ENCODE assay signal across 20 mouse cellular contexts in the genomic region with DNA sequence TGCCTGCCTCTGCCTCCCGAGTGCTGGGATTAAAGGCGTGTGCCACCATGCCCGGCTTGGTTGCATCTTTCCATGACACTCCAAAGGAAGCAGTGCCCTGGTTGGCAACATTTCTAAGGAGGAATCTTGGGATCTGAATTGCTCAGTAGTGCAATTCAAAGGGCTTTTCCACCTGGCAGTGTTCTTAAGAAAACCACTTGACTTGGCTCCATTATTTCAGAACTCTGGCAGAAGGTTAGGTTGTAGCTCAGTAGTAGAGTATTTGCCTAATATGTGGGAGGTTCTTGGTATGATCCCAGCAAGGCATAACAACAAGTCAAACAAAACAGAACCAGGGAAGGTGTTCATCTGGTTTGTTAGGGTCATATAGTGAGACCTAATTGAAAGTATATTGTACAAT. TPM values are rescaled to one million over a fixed set of nuclear protein-coding genes. Genes with fewer than 3 reads are reported as not detected.
DNase-seq lines count a peak whose midpoint lies in the region; ATAC-seq and TF ChIP-seq lines count a peak whose summit lies in the region.
"Had no signal": no experiment of that assay in that cellular context is flagged by ENCODE, and none has a peak within 500 bp of the region (broad histone marks: within the 10 kb centered on the region; RNA-seq: fewer than 3 reads in every experiment).

No protein-coding gene starts in this region.

- WGBS in liver, adult 2 months, result 89% methylated on average over 3 of the region's 3 CpGs
- 100% methylated on average over 3 of the region's 3 CpGs for WGBS in hindbrain, embryonic 13.5 days

- peak; percentile 29 for DNase-seq in adrenal gland, postnatal 10 days
- DNase-seq in adrenal gland, postnatal 25 days, result no peak
- peak; percentile 90 for DNase-seq in liver, adult 2 months (ENCODE audit: extremely low read depth, low read depth, low spot score)
- DNase-seq in liver, result no peak
- peak; percentile 99 for DNase-seq in gonadal fat pad, adult 2 months (ENCODE audit: low read depth)
- DNase-seq in lung, postnatal 36 days, result peak; percentile 60
- DNase-seq: B cell, adult 2 months; cerebellum, adult 11 months; cerebellum, adult 8-10 months; cerebellum, postnatal 36 days; forebrain, postnatal 0 days; gastrocnemius, postnatal 14 days had no signal

- no peak for ATAC-seq in hindbrain, embryonic 13.5 days (ENCODE audit: low FRiP score)
- ATAC-seq: CD4-positive, CD25-positive, alpha-beta regulatory T cell, adult 4 months; forebrain, embryonic 13.5 days; forebrain, postnatal 0 days had no signal

- no peaks in the 10 kb centered on the region for H3K27me3 ChIP-seq in liver, adult 2 months (ENCODE audit: control insufficient read depth, insufficient read depth, low read length)
- no peaks in the 10 kb centered on the region for H3K27me3 ChIP-seq in hindbrain, embryonic 13.5 days
- H3K27me3 ChIP-seq: embryonic facial prominence, embryonic 13.5 days; forebrain, embryonic 13.5 days; heart, embryonic 12.5 days; hindbrain, embryonic 15.5 days had no signal

- no peaks in the 10 kb centered on the region for H3K36me3 ChIP-seq in liver, adult 2 months (ENCODE audit: control insufficient read depth, insufficient read depth, low read length)
- no peaks in the 10 kb centered on the region for H3K36me3 ChIP-seq in hindbrain, embryonic 13.5 days
- H3K36me3 ChIP-seq: embryonic facial prominence, embryonic 13.5 days; heart, embryonic 12.5 days; hindbrain, embryonic 10.5 days; hindbrain, embryonic 15.5 days had no signal

- peak overlapping the region; percentile 27; the same call in 1 of the 2 replicates for H3K27ac ChIP-seq in liver, adult 2 months (replicated peaks; ENCODE audit: insufficient read depth, low read depth, low read length)
- no peak overlapping the region for H3K27ac ChIP-seq in hindbrain, embryonic 13.5 days
- H3K27ac ChIP-seq: embryonic facial prominence, embryonic 13.5 days; forebrain, embryonic 13.5 days; hindbrain, embryonic 10.5 days; hindbrain, embryonic 15.5 days had no signal

- H3K79me2 ChIP-seq in liver, adult 2 months (ENCODE audit: control insufficient read depth, insufficient read depth, low read length), result peaks cover 30% of the 10 kb centered on the region; the same call in 1 of the 2 replicates

- H3K4me2 ChIP-seq in hindbrain, embryonic 13.5 days, result no peak overlapping the region
- H3K4me2 ChIP-seq: embryonic facial prominence, embryonic 13.5 days; forebrain, embryonic 13.5 days; heart, embryonic 12.5 days; hindbrain, embryonic 15.5 days had no signal

- no peaks in the 10 kb centered on the region for H3K9me3 ChIP-seq in hindbrain, embryonic 13.5 days
- H3K9me3 ChIP-seq: embryonic facial prominence, embryonic 13.5 days; forebrain, embryonic 13.5 days; G1E; heart, embryonic 12.5 days; hindbrain, embryonic 10.5 days; hindbrain, embryonic 15.5 days had no signal

- H3K4me3 ChIP-seq in liver, adult 2 months (ENCODE audit: insufficient read depth, low read depth, low read length), result no peak overlapping the region
- no peak overlapping the region for H3K4me3 ChIP-seq in hindbrain, embryonic 13.5 days
- H3K4me3 ChIP-seq: embryonic facial prominence, embryonic 13.5 days; forebrain, embryonic 13.5 days; heart, embryonic 12.5 days; hindbrain, embryonic 10.5 days; hindbrain, embryonic 15.5 days had no signal

- no peak for TF ChIP-seq POLR2A in liver, adult 2 months (IDR thresholded peaks at IDR 0.05; ENCODE audit: extremely low read depth, insufficient read depth, low read length)

- H3K9ac ChIP-seq in liver, adult 2 months (ENCODE audit: low read depth, low read length), result no peak overlapping the region
- no peak overlapping the region for H3K9ac ChIP-seq in hindbrain, embryonic 13.5 days
- H3K9ac ChIP-seq: embryonic facial prominence, embryonic 13.5 days; forebrain, embryonic 13.5 days; forebrain, postnatal 0 days; heart, embryonic 12.5 days; hindbrain, embryonic 15.5 days had no signal

- no peak for TF ChIP-seq CTCF in liver, adult 2 months (IDR thresholded peaks at IDR 0.05; ENCODE audit: low read depth, low read length)

- peaks cover 40% of the 10 kb centered on the region for H3K4me1 ChIP-seq in liver, adult 2 months (ENCODE audit: control insufficient read depth, insufficient read depth, low read length)
- H3K4me1 ChIP-seq in hindbrain, embryonic 13.5 days (replicated peaks), result no peaks in the 10 kb centered on the region
- H3K4me1 ChIP-seq: forebrain, embryonic 13.5 days; heart, embryonic 12.5 days; hindbrain, embryonic 10.5 days; hindbrain, embryonic 15.5 days had no signal

RNA-seq across cellular contexts. Expression of gene Thrb, which starts 25.4 kb away (rescaled TPM):
- 10 to 100 TPM; 33.8 to 35.0 TPM for total RNA-seq in adrenal gland, postnatal 10 days (2021)
- 77.2 and 125 TPM in 2 replicates for total RNA-seq in adrenal gland, postnatal 25 days (2021)
- total RNA-seq in liver, adult 2 months (2014; rRNA removed), result 34.6 and 36.1 TPM in 2 replicates
- polyA plus RNA-seq in liver, adult 2 months (2012; rRNA removed), result 8.6 and 11.0 TPM in 2 replicates
- 5.5 and 6.1 TPM in 2 replicates for polyA plus RNA-seq in gonadal fat pad, adult 2 months (2012; rRNA removed)
- 0.69 and 0.92 TPM in 2 replicates for polyA plus RNA-seq in hindbrain, embryonic 13.5 days (2015; fragmentation: Nextera tagmentation; extraction: Ambion mirVana)

Comparison
In these comparisons a context has a peak if more than half of its experiments do, and no peak if none do; other contexts are left out.
1. DNase-seq: peak in adrenal gland, postnatal 10 days (single experiment), liver, adult 2 months (single experiment), gonadal fat pad, adult 2 months (single experiment) and lung, postnatal 36 days (single experiment); none in adrenal gland, postnatal 25 days (single experiment) and liver (single experiment).